Mouse (Mus musculus): ENCODE results near the gene Gys1. TPM values are rescaled to one million over a fixed set of nuclear protein-coding genes. Genes with fewer than 3 reads are reported as not detected.
"Not testable (repeated sequence)": the region's sequence is repeated elsewhere in the genome, so short reads cannot be mapped to it uniquely, and the experiment has no call there.

Gene Gys1
- total RNA-seq, 2 experiments from 2014 or later: 275 to 279 TPM

DNA sequence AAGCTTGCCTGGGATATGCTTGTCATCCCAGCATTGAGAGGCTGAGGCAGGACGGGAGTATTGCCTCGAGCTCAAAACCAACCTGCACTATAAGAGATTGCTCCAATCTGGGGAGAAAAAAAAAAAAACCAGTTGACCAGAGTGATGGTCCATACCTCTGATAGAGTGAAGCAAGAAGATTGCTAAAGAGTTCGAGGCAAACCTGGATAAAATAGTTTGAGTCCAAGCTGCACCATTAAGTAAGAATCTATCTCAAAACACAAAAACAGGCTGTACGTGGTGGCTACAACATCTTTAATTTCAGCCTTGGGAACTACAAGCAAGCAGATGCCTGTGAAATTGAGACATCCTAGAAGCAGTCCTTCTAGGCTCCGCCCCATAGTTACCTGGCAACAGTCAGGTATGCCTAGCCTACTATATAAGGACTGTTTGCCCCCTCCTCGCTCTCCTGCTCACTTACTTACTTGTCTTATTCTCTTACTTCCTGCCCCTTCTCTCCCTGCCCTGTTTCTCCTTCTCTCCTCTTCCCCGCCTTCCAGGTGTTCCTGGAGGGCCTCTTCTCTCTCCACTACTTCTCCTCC is 32.5 kb downstream of the Gys1 start:
- DNase-seq: no peak
- intact Hi-C loops (cut with DNase I): no loop called here

GRCm38 (mm10) chr7:45470869-45471268 is 36.2 kb downstream of the Gys1 start:
- peak in 1 of 2 experiments; percentile 50 for DNase-seq

GRCm38 (mm10) chr7:45475291-45475969 is 40.8 kb downstream of the Gys1 start:
- no peak for DNase-seq
- intact Hi-C loops (cut with DNase I): loop anchor here (5.0 kb wide), 1 partner anchor 42 kb away; no protein-coding TSS in a partner anchor

More at GRCm38 (mm10) chr7:45470869-45471268, 36.2 kb downstream of the Gys1 start:
- intact Hi-C loops (cut with DNase I): loop anchor here (2.0 kb wide), 1 partner anchor 90 kb away; no protein-coding TSS in a partner anchor

GRCm38 (mm10) chr7:45476453-45476852 is 41.8 kb downstream of the Gys1 start:
- intact Hi-C loops (cut with DNase I): loop anchor here (5.0 kb wide), 1 partner anchor 41 kb away; no protein-coding TSS in a partner anchor
- no peak for DNase-seq

DNA sequence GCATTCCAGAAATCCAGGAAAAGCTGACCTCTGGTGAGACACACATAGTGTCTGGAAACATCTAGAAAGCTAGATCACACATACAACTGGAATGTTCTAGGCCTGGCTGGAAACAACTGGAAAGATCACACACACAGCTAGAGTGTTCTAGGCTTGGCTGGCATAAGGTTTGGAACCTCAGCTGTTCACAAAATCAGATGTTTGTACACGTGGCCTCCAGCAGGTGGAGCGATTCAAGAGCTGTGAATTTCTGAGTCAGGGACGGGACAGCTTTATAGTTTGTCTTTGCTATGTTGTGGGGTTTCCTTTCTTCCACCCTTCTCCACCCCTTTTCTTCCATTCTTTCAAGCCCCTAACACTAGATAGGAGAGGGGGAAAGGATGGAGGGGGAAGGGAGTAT is 42.4 kb downstream of the Gys1 start:
- intact Hi-C loops (cut with DNase I): loop anchor here (5.0 kb wide), 1 partner anchor 40 kb away; no protein-coding TSS in a partner anchor
- DNase-seq: peak in 1 of 2 experiments; percentile 42

DNA sequence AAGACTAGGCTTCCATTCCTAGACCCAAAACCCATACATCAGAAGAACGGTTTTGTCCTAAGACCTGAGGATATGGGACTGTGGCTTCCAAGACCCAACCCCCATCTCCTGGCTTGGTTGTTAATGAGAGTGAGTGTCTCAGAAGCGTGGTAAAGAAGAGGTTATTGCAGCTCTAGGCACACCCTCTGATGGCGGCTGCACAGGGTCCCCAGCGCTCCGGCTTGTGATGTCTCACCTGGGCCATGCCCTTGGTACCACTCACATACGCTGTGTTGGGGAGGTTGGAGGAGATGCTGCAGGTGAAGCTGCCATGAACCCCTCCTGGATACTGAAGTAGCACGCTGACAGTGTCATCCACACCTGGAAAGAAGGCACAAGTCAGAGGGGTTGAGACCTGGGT is 44.1 kb downstream of the Gys1 start:
- intact Hi-C loops (cut with DNase I): loop anchor here (5.0 kb wide), 1 partner anchor 39 kb away; no protein-coding TSS in a partner anchor
- DNase-seq: no peak

- intact Hi-C loops (cut with DNase I); DNase-seq: not testable (repeated sequence)
These were observed 45.7 kb downstream of the Gys1 start for GRCm38 (mm10) chr7:45480310-45480709.

GRCm38 (mm10) chr7:45481374-45481927 is 46.8 kb downstream of the Gys1 start, which contains the start of gene Tulp2:
TSS of gene Tulp2 (plus strand) at chr7:45481877.
- DNase-seq: no peak
- intact Hi-C loops (cut with DNase I): no loop called here

DNA sequence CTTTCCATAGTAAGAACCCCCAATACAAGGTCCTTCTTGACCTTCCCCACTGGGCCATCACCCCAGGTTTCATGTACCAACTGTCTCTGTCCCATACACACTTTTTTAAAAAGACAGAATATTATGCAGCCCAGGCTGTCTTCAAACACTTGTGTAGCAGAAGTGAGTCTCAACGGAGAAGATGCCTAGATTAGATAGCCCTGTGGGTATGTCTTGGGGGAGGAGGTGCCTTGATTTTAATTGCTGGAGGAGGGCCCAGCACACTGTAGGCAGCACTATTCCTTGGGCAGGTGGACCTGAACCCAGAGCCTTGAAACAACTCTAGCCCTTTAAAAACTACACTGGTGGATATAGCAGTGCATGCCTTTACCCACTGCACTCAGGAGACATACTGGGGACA is 47.5 kb downstream of the Gys1 start:
- DNase-seq: no peak
- intact Hi-C loops (cut with DNase I): no loop called here

- intact Hi-C loops (cut with DNase I); DNase-seq: not testable (repeated sequence)
These were observed 50.3 kb downstream of the Gys1 start for GRCm38 (mm10) chr7:45484985-45485384.

DNA sequence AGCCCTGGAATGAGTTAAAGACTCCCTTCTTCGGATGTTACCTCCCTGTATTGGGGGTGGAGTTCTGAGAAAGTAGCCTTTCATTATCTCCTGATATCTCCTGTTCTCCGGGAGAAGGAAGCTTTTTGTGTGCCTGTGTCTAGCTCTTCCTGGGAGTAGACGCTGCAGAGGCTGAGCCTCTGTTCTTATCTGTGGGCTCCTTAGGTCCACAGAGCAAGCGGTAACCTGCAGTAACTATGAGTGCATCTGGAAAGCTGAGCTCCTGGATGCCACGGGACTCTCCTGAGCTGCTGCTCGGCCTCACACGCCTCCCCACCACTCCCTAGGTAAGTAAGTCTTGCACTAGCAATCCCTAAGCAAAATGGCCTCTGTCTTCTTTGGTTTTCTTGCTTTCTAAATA is 51.5 kb downstream of the Gys1 start:
- DNase-seq: no peak
- intact Hi-C loops (cut with DNase I): no loop called here

GRCm38 (mm10) chr7:45486761-45487415 is 52.2 kb downstream of the Gys1 start, which contains the start of gene Gm45808:
TSS of gene Gm45808 (minus strand) at chr7:45486811.
- intact Hi-C loops (cut with DNase I): no loop called here
- peak in 1 of 2 experiments; percentile 9 for DNase-seq

DNA sequence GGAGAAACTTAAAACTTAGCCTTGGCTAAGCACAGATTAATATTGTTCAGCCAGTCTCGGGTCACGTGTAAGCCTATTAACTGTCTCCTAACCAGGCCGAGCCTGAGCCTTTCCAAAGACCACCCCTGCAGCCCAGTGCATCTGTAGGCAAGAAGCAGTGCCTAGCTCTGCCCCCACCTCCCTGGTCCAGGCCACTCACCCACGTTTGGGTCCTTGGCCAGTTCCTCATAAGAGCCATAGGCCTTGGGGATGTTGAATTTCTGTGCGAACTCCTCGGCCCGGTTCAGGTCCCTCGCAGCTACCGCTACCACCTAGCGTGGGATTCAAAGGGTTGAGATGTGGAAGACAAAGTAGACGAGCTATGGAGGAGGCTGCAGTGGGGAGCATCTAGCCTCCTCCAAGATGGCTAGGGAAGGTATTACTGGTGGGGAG is 53.2 kb downstream of the Gys1 start:
- no peak for DNase-seq
- intact Hi-C loops (cut with DNase I): no loop called here

DNA sequence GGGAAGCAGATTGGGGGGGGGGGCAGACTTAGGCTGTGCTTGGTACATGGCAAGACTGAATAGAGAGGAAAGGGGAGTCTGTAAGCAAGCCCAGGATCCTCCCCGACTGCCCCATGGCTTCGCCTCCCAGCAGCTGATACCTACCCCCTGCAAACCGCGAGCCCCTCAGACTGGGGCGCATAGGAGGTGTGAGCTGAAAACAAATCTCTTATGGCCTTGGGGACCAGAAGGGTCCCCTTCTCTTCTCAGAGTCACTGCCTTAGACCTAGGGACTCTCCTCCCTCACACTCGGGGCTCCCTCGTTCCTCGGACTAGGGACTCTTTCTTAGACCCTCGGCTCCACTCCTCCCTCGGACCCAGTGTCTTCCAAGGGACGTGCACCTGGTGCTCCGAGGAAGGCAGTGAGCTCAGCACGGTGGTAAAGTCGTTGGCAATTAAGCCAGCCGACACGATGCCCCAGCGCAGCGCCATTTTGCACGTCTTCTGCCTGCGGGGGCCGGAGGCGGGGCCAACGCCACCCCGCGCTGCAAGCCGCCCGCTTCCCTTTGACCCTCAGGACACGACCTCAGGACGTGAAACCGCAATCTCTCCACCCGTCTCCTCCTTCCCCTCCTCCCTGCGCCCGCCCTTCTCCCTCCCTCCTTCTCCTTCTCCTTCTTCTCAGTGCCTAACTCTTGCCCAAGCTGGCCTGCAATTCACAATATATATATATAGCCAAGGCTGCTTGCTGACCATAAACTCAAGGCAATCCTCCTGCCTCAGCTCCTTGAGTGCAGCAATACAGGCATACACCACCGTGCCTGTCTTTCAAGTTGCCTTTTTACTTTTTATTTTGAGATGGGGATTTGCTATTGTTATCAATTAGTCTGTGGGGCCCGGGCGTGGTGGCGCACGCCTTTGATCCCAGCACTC is 53.9 kb downstream of the Gys1 start, which contains the start of gene Dhdh:
TSS of gene Dhdh (minus strand) at position 513 of the 912 bp plus-strand sequence.
- DNase-seq: peak; percentile 60 to 67
- intact Hi-C loops (cut with DNase I): no loop called here

- intact Hi-C loops (cut with DNase I): no loop called here
- no peak for DNase-seq
These were observed 54.9 kb downstream of the Gys1 start for GRCm38 (mm10) chr7:45489578-45489977.

DNA sequence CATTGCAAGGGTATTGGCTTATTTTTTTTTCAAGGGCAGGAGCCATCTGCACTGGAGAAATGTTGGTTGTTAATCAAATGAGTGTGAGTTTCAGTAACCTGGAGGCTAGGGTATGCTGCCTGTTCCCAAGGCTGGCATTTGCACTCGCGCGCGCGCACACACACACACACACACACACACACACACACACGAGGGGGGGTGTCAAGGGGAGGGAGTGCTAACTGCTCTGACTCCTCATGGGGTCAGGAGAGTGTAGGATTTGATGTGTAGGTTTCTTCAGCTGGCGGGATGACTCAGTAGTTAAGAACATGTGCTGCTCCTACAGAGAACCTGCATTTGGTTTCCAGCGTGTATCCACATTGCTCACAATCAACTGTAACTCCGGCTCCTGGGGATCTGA is 56.2 kb downstream of the Gys1 start:
- intact Hi-C loops (cut with DNase I): no loop called here
- no peak for DNase-seq

- intact Hi-C loops (cut with DNase I): no loop called here
- no peak for DNase-seq
These were observed 56.6 kb downstream of the Gys1 start for GRCm38 (mm10) chr7:45491264-45491663.

- intact Hi-C loops (cut with DNase I): no loop called here
- DNase-seq: no peak
These were observed 57.7 kb downstream of the Gys1 start for GRCm38 (mm10) chr7:45492225-45492844.

GRCm38 (mm10) chr7:45492951-45493350 is 58.3 kb downstream of the Gys1 start:
- DNase-seq: peak in 1 of 2 experiments; percentile 39
- intact Hi-C loops (cut with DNase I): no loop called here
